Mouse (Mus musculus) lung, postnatal 0 days (tissue): ENCODE measurements around the gene Abcb9.

ENCODE experiments used
- CTCF ChIP-seq: IDR thresholded peaks from 2 replicates; pipeline ENCODE4 v1.5.1; 2016; ENCODE audit warnings: antibody characterized with exemption, mild to moderate bottlenecking
- EP300 ChIP-seq: IDR thresholded peaks from 2 replicates; pipeline ENCODE4 v1.6.1; 2016; ENCODE audit warnings: antibody characterized with exemption, mild to moderate bottlenecking, control low read depth

- TF ChIP-seq EP300 (no peak), CTCF (no peak)
Observed at GRCm38 (mm10) chr5:124045453-124046010, 50.1 kb downstream of the Abcb9 start.
